Mouse (Mus musculus): ENCODE data around the gene Stk39. TPM values are rescaled to one million over a fixed set of nuclear protein-coding genes. Genes with fewer than 3 reads are reported as not detected.

Stk39 gene
- polyA plus RNA-seq, 1 experiment = 26.3 TPM

DNA sequence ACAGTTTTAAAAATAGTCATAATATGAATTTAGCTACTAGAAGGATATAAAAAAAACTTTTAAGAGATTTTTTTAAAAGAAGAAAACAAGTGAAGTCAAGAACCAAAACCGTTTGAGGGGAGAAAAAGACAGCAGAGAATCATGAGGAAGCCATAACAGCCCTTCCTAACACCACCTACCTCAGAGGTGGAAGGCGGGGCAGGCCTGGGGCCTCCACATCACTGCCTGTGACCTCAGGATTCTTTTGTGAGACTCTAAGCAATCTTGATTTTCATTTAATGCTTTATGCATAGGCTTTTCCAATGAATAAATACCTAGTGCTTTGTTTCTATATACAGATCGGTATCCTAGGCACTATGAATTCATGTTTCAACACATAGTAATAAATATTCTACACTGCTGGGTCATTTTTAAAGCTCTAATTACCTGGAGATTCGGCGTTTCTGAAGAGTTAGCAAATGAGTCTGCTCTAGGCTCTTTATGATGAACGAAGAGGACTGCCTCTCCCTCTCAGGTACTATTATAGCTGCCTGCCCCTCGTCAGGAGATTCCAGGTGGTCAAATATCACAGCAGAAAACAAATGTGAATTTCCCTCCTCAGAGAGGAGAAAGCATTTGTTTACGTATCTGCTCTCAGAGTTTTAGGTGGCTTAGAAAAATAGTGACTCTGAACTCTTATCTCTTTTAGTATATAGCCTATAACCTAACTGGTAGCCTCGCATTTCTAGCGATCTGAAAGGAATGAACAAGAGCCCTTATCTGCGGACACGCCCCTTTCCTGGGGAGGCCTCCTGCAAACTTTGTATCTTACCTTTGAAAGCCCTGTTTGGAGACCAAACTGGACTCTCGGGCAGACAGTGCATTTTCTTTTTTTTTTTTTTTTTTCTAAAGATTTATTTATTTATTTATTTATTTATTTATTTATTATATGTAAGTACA, 78.2 kb downstream of the Stk39 start:
- H3K4me1 ChIP-seq (ENCODE audit: control insufficient read depth, insufficient read depth, low read length) = no peaks in the 10 kb centered on the region
- no peak overlapping the region for H3K4me3 ChIP-seq (ENCODE audit: insufficient read depth, low read length)
- TF ChIP-seq CTCF (IDR thresholded peaks at IDR 0.05; ENCODE audit: borderline replicate concordance, insufficient read depth, low read length) (no peak), POLR2A (IDR thresholded peaks at IDR 0.05; ENCODE audit: low read depth, low read length) (no peak)
- no peak overlapping the region for H3K27ac ChIP-seq (ENCODE audit: insufficient read depth, low read length)

DNA sequence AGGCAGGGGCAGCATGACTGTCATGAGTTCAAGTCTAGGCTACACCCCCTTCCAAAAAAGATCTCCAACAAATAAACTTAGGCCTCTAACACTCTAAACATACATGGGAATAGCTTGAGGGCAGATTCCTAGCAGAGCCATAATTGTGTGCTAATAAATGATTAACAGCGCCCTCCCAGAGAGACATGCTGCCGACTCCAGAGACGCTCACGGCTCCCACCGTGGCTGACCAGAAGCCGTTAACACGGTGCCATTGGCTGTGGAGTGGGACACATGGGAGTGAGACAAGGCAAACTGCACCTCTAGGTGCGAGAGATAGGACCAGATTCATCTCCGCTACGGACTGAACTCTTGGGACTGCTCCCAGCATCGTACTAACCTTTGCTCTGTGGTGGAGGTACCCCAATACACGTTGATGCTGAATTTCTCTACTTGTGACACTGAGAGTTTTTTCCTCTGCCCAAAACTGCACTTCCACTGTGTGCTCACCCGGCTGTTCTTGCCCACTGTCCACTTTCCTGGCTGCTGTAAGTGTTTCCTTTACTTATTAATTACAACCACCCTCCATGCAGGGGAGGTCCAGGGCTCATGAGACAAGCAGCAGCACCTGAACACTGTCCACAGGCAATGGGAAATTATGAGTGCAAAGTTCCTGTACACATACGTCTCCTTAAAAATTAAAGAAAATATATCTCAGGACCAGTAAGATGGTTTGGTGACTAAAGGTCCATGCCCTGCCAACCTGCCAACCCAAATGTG, 84.1 kb downstream of the Stk39 start:
- no peaks in the 10 kb centered on the region for H3K4me1 ChIP-seq (ENCODE audit: control insufficient read depth, insufficient read depth, low read length)
- TF ChIP-seq POLR2A (IDR thresholded peaks at IDR 0.05; ENCODE audit: low read depth, low read length) = no peak
- TF ChIP-seq CTCF (IDR thresholded peaks at IDR 0.05; ENCODE audit: borderline replicate concordance, insufficient read depth, low read length) = no peak
- H3K4me3 ChIP-seq (ENCODE audit: insufficient read depth, low read length) = no peak overlapping the region
- no peak overlapping the region for H3K27ac ChIP-seq (ENCODE audit: insufficient read depth, low read length)

DNA sequence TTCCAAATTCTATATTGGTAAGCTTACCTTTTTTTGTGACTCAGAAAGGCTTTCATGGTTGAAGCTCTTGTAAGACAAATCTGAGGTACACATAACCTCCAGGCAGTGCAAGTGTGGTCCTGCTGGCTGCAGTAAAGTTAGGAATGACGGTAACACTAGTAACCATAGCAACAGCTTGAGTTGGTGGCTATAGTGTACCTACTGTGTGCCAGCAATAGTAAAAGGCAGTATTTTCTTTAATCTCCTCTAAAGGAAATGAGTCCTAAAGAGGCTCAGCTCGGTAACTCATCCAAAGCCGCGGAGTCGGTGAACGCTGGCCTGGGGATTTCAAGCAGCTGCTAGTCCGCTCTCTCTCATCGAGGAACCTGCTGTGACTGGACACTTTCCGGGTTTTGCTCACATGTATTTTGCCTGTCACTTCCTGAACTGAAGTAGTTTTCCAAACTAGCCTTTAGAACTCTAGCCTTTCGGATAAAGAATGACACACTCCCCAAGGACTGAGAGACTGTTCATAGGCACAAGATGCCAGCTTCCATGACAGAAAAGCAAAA, 85.7 kb downstream of the Stk39 start:
- TF ChIP-seq POLR2A (IDR thresholded peaks at IDR 0.05; ENCODE audit: low read depth, low read length) (no peak), CTCF (IDR thresholded peaks at IDR 0.05; ENCODE audit: borderline replicate concordance, insufficient read depth, low read length) (no peak)
- no peak overlapping the region for H3K4me3 ChIP-seq (ENCODE audit: insufficient read depth, low read length)

DNA sequence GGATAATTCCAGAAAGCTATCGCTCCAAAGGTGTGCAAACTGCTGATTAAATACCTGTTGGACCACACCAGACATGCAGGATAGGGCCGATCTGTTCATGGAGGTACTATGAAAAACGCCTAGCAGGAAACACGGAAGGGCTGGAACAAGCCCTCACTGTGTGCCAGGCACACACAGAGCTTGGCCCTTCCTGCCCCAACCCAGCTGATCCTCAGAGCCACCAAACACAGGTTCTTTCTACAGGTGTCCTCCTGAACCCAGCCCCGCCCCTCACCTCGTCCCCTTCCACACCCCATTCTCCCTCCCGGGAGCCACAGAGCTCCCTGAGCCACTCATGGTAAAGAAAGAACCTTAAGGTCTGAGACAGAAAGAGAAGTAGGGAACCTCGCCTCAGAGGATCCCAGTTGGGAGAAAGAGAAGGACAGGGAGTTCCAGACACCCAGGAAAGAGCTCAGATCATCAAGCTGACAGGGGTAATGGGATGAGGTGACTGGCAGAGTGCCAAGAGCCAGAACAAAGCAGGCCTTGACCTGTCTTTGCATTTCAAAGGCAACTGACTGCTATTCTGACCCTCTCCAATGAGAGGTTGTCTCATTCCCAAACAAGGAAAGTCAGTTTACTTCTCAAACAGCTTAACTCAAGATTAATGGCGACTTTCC, 86.3 kb downstream of the Stk39 start:
- H3K4me3 ChIP-seq (ENCODE audit: insufficient read depth, low read length) = no peak overlapping the region
- TF ChIP-seq POLR2A (IDR thresholded peaks at IDR 0.05; ENCODE audit: low read depth, low read length) = no peak
- TF ChIP-seq CTCF (IDR thresholded peaks at IDR 0.05; ENCODE audit: borderline replicate concordance, insufficient read depth, low read length) = no peak
- H3K27ac ChIP-seq (ENCODE audit: insufficient read depth, low read length) = no peak overlapping the region
- H3K4me1 ChIP-seq (ENCODE audit: control insufficient read depth, insufficient read depth, low read length) = no peaks in the 10 kb centered on the region

More for the DNA sequence above, 85.7 kb downstream of the Stk39 start:
- Histone ChIP-seq H3K4me1 (ENCODE audit: control insufficient read depth, insufficient read depth, low read length) (no peaks in the 10 kb centered on the region), H3K27ac (ENCODE audit: insufficient read depth, low read length) (no peak overlapping the region)

DNA sequence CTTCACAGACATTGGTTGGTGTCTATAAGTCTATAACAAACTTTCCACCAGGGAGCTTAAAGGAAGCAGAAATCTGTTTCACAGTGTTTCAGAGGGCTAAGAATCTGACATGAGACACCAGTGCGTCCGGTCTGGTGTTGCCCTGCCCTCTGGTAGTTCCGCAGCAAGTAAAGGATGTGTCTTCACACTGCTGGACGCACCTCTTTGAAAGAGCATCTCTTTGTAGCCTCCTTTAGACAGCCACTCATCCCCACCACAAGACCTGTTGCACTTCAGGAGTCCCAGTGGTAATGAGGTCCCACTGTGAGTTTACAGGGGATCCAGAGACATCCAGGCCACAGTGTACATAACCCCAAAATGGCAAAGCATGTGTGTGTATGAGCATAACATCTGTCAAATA, 88.1 kb downstream of the Stk39 start:
- Histone ChIP-seq H3K27ac (ENCODE audit: insufficient read depth, low read length) (no peak overlapping the region), H3K4me1 (ENCODE audit: control insufficient read depth, insufficient read depth, low read length) (peaks cover 7% of the 10 kb centered on the region), H3K4me3 (ENCODE audit: insufficient read depth, low read length) (no peak overlapping the region)
- TF ChIP-seq CTCF (IDR thresholded peaks at IDR 0.05; ENCODE audit: borderline replicate concordance, insufficient read depth, low read length) = no peak
- no peak for TF ChIP-seq POLR2A (IDR thresholded peaks at IDR 0.05; ENCODE audit: low read depth, low read length)

- TF ChIP-seq POLR2A (IDR thresholded peaks at IDR 0.05; ENCODE audit: low read depth, low read length) (no peak), CTCF (IDR thresholded peaks at IDR 0.05; ENCODE audit: borderline replicate concordance, insufficient read depth, low read length) (no peak)
- Histone ChIP-seq H3K4me3 (ENCODE audit: insufficient read depth, low read length) (no peak overlapping the region), H3K4me1 (ENCODE audit: control insufficient read depth, insufficient read depth, low read length) (peaks cover 9% of the 10 kb centered on the region), H3K27ac (ENCODE audit: insufficient read depth, low read length) (no peak overlapping the region)
Measured at GRCm38 (mm10) chr2:68382394-68383059, 89.5 kb downstream of the Stk39 start.

DNA sequence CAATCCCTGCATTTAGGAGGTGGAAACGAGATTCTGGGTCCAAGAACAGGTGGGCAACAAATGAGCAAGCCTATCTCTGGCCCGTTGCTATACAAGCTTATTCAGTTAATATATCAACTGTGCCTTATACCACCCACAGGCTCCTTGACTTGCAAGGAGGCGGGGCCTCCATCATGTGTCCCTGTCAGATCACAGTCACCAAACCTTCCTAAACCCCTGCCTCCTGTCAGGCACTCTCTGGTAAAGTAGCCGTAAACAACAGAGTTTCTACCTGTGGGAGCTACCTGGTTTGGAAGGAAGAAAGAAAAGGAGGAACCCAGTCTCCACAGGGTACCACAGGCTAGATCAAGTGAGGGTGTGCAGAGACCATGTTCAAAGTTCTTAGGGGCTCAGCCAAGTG, 90.2 kb downstream of the Stk39 start:
- H3K4me3 ChIP-seq (ENCODE audit: insufficient read depth, low read length) = no peak overlapping the region
- TF ChIP-seq POLR2A (IDR thresholded peaks at IDR 0.05; ENCODE audit: low read depth, low read length) = no peak
- TF ChIP-seq CTCF (IDR thresholded peaks at IDR 0.05; ENCODE audit: borderline replicate concordance, insufficient read depth, low read length) = no peak
- H3K27ac ChIP-seq (ENCODE audit: insufficient read depth, low read length) = no peak overlapping the region
- H3K4me1 ChIP-seq (ENCODE audit: control insufficient read depth, insufficient read depth, low read length) = peaks cover 9% of the 10 kb centered on the region

DNA sequence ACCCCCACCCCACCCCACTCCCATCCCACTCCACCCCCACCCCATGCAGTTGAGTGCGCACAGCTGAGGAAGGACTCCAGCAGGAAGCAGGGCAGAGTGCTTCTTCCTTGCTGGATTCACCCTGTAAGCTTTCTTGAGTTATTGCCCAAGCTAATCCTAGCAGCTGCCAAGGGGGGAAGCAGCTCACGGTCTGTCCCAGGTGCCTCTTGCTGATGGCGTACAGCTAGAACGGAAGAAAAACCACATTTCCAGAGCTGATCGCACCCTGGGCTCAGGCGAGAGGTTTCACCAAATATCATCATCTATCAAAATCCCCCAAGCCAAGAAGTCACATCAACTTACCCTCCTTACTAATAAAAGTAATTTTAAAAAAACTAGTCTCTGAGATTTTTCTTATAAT, 90.9 kb downstream of the Stk39 start:
- H3K4me3 ChIP-seq (ENCODE audit: insufficient read depth, low read length) = no peak overlapping the region
- H3K27ac ChIP-seq (ENCODE audit: insufficient read depth, low read length) = no peak overlapping the region
- H3K4me1 ChIP-seq (ENCODE audit: control insufficient read depth, insufficient read depth, low read length) = peaks cover 9% of the 10 kb centered on the region
- TF ChIP-seq POLR2A (IDR thresholded peaks at IDR 0.05; ENCODE audit: low read depth, low read length) = no peak
- no peak for TF ChIP-seq CTCF (IDR thresholded peaks at IDR 0.05; ENCODE audit: borderline replicate concordance, insufficient read depth, low read length)

- TF ChIP-seq CTCF (IDR thresholded peaks at IDR 0.05; ENCODE audit: borderline replicate concordance, insufficient read depth, low read length) (no peak), POLR2A (IDR thresholded peaks at IDR 0.05; ENCODE audit: low read depth, low read length) (no peak)
- Histone ChIP-seq H3K4me1 (ENCODE audit: control insufficient read depth, insufficient read depth, low read length) (peaks cover 9% of the 10 kb centered on the region), H3K4me3 (ENCODE audit: insufficient read depth, low read length) (no peak overlapping the region), H3K27ac (ENCODE audit: insufficient read depth, low read length) (no peak overlapping the region)
Measured at GRCm38 (mm10) chr2:68379631-68380030, 92.4 kb downstream of the Stk39 start.
